Mouse (Mus musculus) kidney, embryonic 16.5 days (tissue): ENCODE data around the gene Olfr373. TPM values are rescaled to one million over a fixed set of nuclear protein-coding genes. Genes with fewer than 3 reads are reported as not detected.
A peak's percentile ranks its signal among the peaks of the same experiment; 100 is the strongest.

Experiments used
- ATAC-seq: fragments of 200-750 bp; cut with Nextera tagmentation; 2 replicates; pipeline ENCODE4 v1.8.0; 2017; ENCODE audit warnings: moderate TSS enrichment; ENCODE audit not compliant: low FRiP score, low TSS enrichment
- H3K27ac ChIP-seq: fragments of 300-500 bp; sonication (generic); 2 replicates; pipeline ENCODE4 v1.5.1; 2014; ENCODE audit warnings: low read length
- H3K27me3 ChIP-seq: fragments of 300-500 bp; sonication (generic); 2 replicates; pipeline ENCODE4 v1.6.1; 2014; ENCODE audit warnings: low read length, control low read depth, mixed read lengths; ENCODE audit not compliant: insufficient read depth
- H3K36me3 ChIP-seq: fragments of 300-500 bp; sonication (generic); 2 replicates; pipeline ENCODE4 v1.6.1; 2014; ENCODE audit warnings: low read length, control low read depth, mixed read lengths; ENCODE audit not compliant: insufficient read depth
- H3K4me1 ChIP-seq: fragments of 300-500 bp; sonication (generic); 2 replicates; pipeline ENCODE4 v1.6.1; 2014; ENCODE audit warnings: low read length, control low read depth, mixed read lengths; ENCODE audit not compliant: insufficient read depth
- H3K4me2 ChIP-seq: fragments of 300-500 bp; sonication (generic); replicated peaks from 2 replicates; pipeline ENCODE4 v1.6.1; 2014; ENCODE audit warnings: low read depth, low read length
- H3K4me3 ChIP-seq: fragments of 300-500 bp; sonication (generic); 2 replicates; pipeline ENCODE4 v1.5.1; 2014; ENCODE audit warnings: mild to moderate bottlenecking, low read length
- H3K9ac ChIP-seq: fragments of 300-500 bp; sonication (generic); replicated peaks from 2 replicates; pipeline ENCODE4 v1.6.1; 2014; ENCODE audit warnings: low read length
- H3K9me3 ChIP-seq: fragments of 300-500 bp; sonication (generic); 2 replicates; pipeline ENCODE4 v1.6.1; 2016; ENCODE audit warnings: low read length, control low read depth
- WGBS: fragments of 180-500 bp; shearing (Covaris S2); extraction: QIAGEN DNeasy Blood & Tissue Kit; methylation state at CpG from one replicate; pipeline ENCODE4 v1.1.7; 2014; 5-methylcytosine and 5-hydroxymethylcytosine counted together
- polyA plus RNA-seq: library from polyadenylated mRNA; unstranded; fragments of >200 nt; fragmentation: Nextera tagmentation; extraction: Ambion mirVana; gene quantifications from 2 replicates; pipeline ENCODE4 v1.2.1, GENCODE M21; 2015

Gene Olfr373
- polyA plus RNA-seq, 1 experiment from 2014 or later: not detected

DNA sequence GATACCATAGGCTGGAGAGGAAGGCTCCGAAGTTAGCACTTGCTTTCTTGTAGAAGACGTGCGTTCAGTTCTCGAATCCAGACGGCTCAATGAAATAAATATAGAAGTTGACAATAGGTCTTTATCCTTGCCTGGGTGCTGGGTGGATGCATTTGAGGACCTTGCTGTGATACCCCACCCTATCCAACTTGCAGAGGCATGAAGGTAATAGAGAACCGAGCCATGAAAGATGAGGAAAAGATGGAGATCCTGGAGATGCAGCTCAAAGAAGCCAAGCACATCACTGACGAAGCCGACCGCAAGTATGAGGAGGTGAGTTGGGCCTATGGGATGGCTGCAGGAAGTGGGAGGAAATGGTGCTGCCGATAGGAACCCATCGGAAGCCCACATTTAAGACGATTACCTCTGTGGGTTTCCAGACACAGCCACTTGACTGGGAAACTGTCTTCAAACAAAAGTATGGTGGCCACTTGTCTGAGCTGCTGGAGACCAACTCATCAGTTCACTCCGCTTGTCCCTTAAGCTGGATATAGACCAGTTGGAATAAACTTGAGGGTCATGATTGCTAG lies 60.4 kb downstream of the Olfr373 start:
- H3K4me3 ChIP-seq: no peak overlapping the region
- 90% methylated on average over 13 of the region's 13 CpGs for WGBS
- H3K9ac ChIP-seq: no peak overlapping the region
- 0 out of 2 replicates have a peak, but pooled peaks cover 3% of the 10 kb centered on the region for H3K4me1 ChIP-seq
- no peak overlapping the region for H3K27ac ChIP-seq
- H3K36me3 ChIP-seq: peaks cover 94% of the 10 kb centered on the region
- H3K9me3 ChIP-seq: no peaks in the 10 kb centered on the region
- H3K4me2 ChIP-seq: no peak overlapping the region
- no peaks in the 10 kb centered on the region for H3K27me3 ChIP-seq
- ATAC-seq: no peak

DNA sequence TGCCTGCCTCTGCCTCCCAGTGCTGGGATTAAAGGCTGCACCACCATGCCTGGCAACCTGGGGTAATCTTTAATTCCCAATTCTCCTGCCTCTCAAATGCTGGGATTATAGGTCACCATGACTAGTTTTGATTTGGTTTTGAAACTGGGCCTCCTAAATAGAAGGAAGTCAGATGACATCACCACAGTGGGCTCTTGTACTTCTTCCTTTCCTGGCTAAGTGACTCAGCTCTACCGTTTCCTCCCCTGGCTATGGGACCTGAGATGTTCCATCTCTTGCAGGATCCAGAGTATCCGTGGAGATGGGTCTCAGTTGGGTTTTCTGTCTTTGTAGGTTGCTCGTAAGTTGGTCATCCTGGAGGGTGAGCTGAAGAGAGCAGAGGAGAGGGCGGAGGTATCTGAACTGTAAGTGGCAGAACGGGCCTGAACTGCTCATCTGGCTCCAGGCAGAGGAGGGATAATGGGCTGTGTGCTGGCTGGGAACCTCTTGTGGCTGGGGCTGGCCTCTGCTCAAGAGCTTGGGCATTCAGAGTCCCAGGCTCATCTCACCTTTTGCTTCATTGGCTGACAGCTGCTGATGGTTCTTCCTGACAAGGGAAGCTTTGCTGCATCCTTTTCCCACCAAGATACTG lies 61.5 kb downstream of the Olfr373 start:
- ATAC-seq: no peak
- no peaks in the 10 kb centered on the region for H3K27me3 ChIP-seq
- H3K4me3 ChIP-seq: no peak overlapping the region
- H3K27ac ChIP-seq: no peak overlapping the region
- no peaks in the 10 kb centered on the region for H3K9me3 ChIP-seq
- H3K4me2 ChIP-seq: no peak overlapping the region
- H3K9ac ChIP-seq: no peak overlapping the region
- 0 out of 2 replicates have a peak, but pooled peaks cover 5% of the 10 kb centered on the region for H3K4me1 ChIP-seq
- WGBS: 93% methylated on average over 5 of the region's 5 CpGs
- peaks cover 91% of the 10 kb centered on the region for H3K36me3 ChIP-seq

DNA sequence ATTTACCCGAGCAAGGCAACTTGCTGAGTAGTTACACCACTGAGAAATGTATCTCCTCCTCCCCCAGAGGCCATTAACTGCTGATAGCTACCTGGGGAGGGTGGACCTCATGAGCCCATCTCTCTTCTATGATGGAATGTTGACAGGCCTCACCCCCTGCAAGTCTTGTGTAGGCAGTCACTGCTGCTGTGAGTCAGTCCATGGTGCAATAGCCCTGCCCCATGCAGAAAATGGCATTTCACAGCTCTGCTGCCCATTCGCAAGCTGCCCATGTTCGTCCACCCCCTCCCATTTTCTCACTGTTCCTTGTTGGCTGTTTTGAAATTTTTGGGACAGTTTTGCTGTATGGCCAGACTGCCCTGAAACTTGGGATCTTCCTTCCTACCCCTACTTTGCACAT lies 62.5 kb downstream of the Olfr373 start:
- H3K9me3 ChIP-seq: no peaks in the 10 kb centered on the region
- H3K36me3 ChIP-seq: peaks cover 91% of the 10 kb centered on the region
- H3K4me2 ChIP-seq: no peak overlapping the region
- WGBS: 83% methylated on average over 3 of the region's 3 CpGs
- H3K27ac ChIP-seq: no peak overlapping the region
- 0 out of 2 replicates have a peak, but pooled peaks cover 5% of the 10 kb centered on the region for H3K4me1 ChIP-seq
- H3K27me3 ChIP-seq: no peaks in the 10 kb centered on the region
- ATAC-seq: no peak
- no peak overlapping the region for H3K4me3 ChIP-seq
- no peak overlapping the region for H3K9ac ChIP-seq

DNA sequence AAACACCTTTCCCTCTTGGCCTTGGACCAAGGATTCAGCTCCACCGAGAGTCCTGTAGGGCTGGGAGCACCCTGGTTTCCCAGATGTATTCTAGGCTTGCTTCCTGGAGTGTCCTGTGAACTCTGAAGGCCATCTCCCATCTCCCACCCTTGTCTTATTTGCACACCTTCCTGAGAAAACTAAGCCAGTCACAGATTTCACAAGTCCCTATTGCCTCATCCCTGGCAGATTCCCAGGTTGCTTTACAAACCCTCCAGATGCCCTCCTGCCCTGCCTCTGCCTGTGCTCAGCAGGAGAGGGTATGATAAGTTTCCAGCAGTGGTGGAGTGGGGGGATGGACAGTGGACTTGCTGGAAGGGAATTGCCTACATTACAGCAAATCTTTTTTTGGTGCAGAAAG lies 63.1 kb downstream of the Olfr373 start:
- H3K4me1 ChIP-seq: 0 out of 2 replicates have a peak, but pooled peaks cover 5% of the 10 kb centered on the region
- no peaks in the 10 kb centered on the region for H3K9me3 ChIP-seq
- no peak overlapping the region for H3K9ac ChIP-seq
- ATAC-seq: no peak
- H3K4me3 ChIP-seq: no peak overlapping the region
- H3K36me3 ChIP-seq: peaks cover 93% of the 10 kb centered on the region
- WGBS: 87% methylated on average over 1 of the region's 1 CpGs
- H3K27me3 ChIP-seq: no peaks in the 10 kb centered on the region
- H3K27ac ChIP-seq: no peak overlapping the region
- no peak overlapping the region for H3K4me2 ChIP-seq

DNA sequence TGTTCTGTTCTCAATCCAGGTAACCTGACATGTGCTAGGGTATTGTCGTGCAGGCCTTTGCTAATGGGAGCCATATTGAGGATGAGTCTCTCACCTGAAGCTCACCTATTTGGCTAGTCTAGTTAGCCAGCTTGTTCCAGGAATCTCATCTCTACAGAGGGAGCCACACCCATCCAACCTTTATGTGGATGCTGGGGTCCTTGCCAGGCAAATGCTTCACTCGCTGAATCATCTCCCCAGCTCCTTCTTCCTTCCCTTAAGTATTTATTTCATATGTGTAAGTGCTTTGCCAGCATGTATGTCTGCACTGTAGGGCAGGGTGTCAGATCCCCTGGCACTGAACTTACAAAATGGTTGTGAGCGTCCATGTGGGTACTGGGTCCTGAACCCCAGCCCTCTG lies 63.6 kb downstream of the Olfr373 start:
- H3K4me3 ChIP-seq: no peak overlapping the region
- H3K4me1 ChIP-seq: 0 out of 2 replicates have a peak, but pooled peaks cover 5% of the 10 kb centered on the region
- ATAC-seq: no peak
- no peaks in the 10 kb centered on the region for H3K9me3 ChIP-seq
- H3K4me2 ChIP-seq: no peak overlapping the region
- peaks cover 93% of the 10 kb centered on the region for H3K36me3 ChIP-seq
- no peaks in the 10 kb centered on the region for H3K27me3 ChIP-seq
- no peak overlapping the region for H3K27ac ChIP-seq
- H3K9ac ChIP-seq: no peak overlapping the region
- 93% methylated on average over 3 of the region's 3 CpGs for WGBS

DNA sequence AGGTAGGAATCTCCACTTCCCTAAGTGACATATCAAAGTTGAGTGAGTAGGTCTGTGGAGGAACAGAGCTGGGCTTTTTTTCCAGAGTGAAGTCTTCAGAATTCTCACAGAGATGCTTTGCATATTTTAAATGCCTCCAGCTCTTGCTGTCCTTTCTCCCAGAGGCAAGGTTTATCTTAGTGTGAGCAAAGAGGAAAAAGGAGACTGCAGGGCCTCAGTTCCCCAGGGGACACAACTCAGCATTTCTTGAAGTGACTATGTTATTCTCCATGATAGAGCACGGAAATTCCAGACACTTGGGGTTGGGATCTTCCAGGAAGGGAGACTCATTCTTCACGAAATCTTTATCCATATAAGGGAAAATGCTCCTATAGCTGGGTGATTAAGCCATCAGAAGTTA lies 64.3 kb downstream of the Olfr373 start:
- no peak overlapping the region for H3K27ac ChIP-seq
- H3K4me2 ChIP-seq: no peak overlapping the region
- H3K4me1 ChIP-seq: 0 out of 2 replicates have a peak, but pooled peaks cover 5% of the 10 kb centered on the region
- H3K4me3 ChIP-seq: no peak overlapping the region
- H3K27me3 ChIP-seq: no peaks in the 10 kb centered on the region
- H3K9me3 ChIP-seq: no peaks in the 10 kb centered on the region
- H3K9ac ChIP-seq: no peak overlapping the region
- peaks cover 93% of the 10 kb centered on the region for H3K36me3 ChIP-seq
- WGBS: 78% methylated on average over 2 of the region's 2 CpGs
- ATAC-seq: no peak

DNA sequence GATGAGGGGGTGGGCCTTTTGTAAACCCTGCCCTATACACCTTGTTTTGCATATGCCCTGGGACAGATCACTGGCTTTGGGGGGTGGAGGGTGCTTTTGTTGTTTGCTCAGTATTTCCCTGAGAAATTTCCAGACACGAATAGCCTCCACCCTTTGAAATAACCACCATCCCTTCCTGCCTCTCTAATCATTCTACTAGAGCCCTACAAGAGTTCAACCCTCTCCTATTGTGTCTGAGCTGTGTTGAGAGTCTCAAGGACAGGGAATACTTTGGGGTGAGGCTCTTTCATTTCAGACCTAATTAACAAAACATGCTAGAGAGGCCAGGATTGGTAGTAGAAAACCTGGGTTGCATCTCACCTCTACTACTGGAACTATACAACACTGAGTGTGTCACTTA lies 66.1 kb downstream of the Olfr373 start:
- ATAC-seq: no peak
- 95% methylated on average over 1 of the region's 1 CpGs for WGBS
- no peak overlapping the region for H3K4me2 ChIP-seq
- H3K9ac ChIP-seq: 0 out of 2 replicates have a peak overlapping the region, but pooled peaks have one; percentile 16
- no peak overlapping the region for H3K4me3 ChIP-seq
- 0 out of 2 replicates have a peak, but pooled peaks cover 5% of the 10 kb centered on the region for H3K4me1 ChIP-seq
- peaks cover 90% of the 10 kb centered on the region for H3K36me3 ChIP-seq
- H3K27me3 ChIP-seq: no peaks in the 10 kb centered on the region
- H3K27ac ChIP-seq: no peak overlapping the region
- H3K9me3 ChIP-seq: no peaks in the 10 kb centered on the region

DNA sequence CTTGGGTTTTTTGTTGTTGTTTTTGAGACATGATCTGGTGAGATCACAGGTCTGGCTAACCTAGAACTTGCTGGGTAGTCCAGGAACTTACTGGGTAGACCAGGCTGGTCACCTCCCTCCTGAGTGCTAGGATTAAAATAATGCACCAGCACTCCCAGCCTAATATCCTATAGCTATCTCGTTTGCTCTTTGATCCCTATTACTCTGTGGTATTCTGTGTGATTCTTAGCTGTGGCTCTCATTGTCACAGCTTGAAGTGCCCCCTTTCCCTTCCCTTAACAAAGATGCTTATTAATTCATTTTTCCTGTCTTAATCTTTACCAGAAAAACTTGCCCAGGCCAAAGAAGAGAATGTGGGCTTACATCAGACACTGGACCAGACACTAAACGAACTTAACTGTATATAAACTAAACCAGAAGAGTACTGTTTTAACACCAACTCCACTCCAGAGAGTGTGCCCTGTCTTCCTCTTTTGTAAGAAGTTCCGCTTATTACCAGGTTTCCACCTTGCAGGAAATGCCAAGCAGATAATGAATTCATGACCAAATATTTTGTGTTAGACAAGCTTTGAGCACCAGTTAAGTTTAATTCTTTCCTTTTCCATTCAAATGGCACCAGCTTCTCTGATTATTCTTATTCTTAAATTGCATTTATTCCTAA lies 68.6 kb downstream of the Olfr373 start:
- ATAC-seq: no peak
- peaks cover 71% of the 10 kb centered on the region for H3K36me3 ChIP-seq
- H3K27me3 ChIP-seq: no peaks in the 10 kb centered on the region
- no peak overlapping the region for H3K9ac ChIP-seq
- no peaks in the 10 kb centered on the region for H3K9me3 ChIP-seq
- H3K4me2 ChIP-seq: no peak overlapping the region
- H3K4me3 ChIP-seq: no peak overlapping the region
- 89% methylated on average over 3 of the region's 3 CpGs for WGBS
- H3K4me1 ChIP-seq: 0 out of 2 replicates have a peak, but pooled peaks cover 5% of the 10 kb centered on the region
- no peak overlapping the region for H3K27ac ChIP-seq
